Mouse (Mus musculus) MEL (cell line): ENCODE measurements around the gene Atp1a2.

Source experiments
- CHD2 ChIP-seq: IDR thresholded peaks from 2 replicates; pipeline ENCODE4 v1.6.1; 2011; ENCODE audit warnings: low read length, improper control_type of control experiment
- EP300 ChIP-seq, 2 experiments: IDR thresholded peaks; 2 replicates each; pipeline ENCODE4 v1.6.1; 2011; ENCODE audit warnings: improper control_type of control experiment in 2 of 2, low read length in 2 of 2, low read depth in 1 of 2, mild to moderate bottlenecking in 1 of 2
- GATA1 ChIP-seq: IDR thresholded peaks from 2 replicates; pipeline ENCODE4 v1.6.1; 2011; ENCODE audit warnings: low read depth, low read length, improper control_type of control experiment
- MAFK ChIP-seq: IDR thresholded peaks from 2 replicates; pipeline ENCODE4 v1.6.1; 2011; ENCODE audit warnings: low read depth, mild to moderate bottlenecking, low read length, improper control_type of control experiment, borderline replicate concordance
- ZMIZ1 ChIP-seq: IDR thresholded peaks from 2 replicates; pipeline ENCODE4 v1.6.1; 2012; ENCODE audit warnings: low read depth, mild to moderate bottlenecking, inconsistent platforms, low read length, improper control_type of control experiment, moderate library complexity

GRCm38 (mm10) chr1:172312768-172313561 is 15.1 kb upstream of the Atp1a2 start:
- TF ChIP-seq GATA1 (no peak), CHD2 (no peak), ZMIZ1 (no peak), MAFK (no peak), EP300 (IDR thresholded peaks at IDR 0.05; ENCODE audit: low read depth in 1 of 2, low read length in 2 of 2) (no peak)
